Mouse (Mus musculus) cortical plate, adult 2 months (tissue): Measurements from ENCODE around the gene Mrpl20. TPM values are rescaled to one million over a fixed set of nuclear protein-coding genes. Genes with fewer than 3 reads are reported as not detected.

Experiments used
- H3K27ac ChIP-seq: fragments of 200-500 bp; 2 replicates; pipeline ENCODE4 v1.5.1; 2012; ENCODE audit warnings: low read length, control low read depth, inconsistent platforms; ENCODE audit not compliant: insufficient read depth
- H3K4me1 ChIP-seq: fragments of 200-500 bp; 2 replicates; pipeline ENCODE4 v1.6.1; 2011; ENCODE audit warnings: low read length; ENCODE audit not compliant: control insufficient read depth, insufficient read depth
- H3K4me3 ChIP-seq: fragments of 200-500 bp; 2 replicates; pipeline ENCODE4 v1.5.1; 2011; ENCODE audit warnings: mild to moderate bottlenecking, low read length, control low read depth; ENCODE audit not compliant: insufficient read depth
- CTCF ChIP-seq: fragments of 200-500 bp; IDR thresholded peaks from 2 replicates; pipeline ENCODE4 v1.5.1; 2011; ENCODE audit warnings: mild to moderate bottlenecking, control low read depth, low read length; ENCODE audit not compliant: insufficient read depth; ENCODE audit errors: extremely low read depth
- POLR2A ChIP-seq: fragments of 200-500 bp; IDR thresholded peaks from 2 replicates; pipeline ENCODE4 v1.6.1; 2011; ENCODE audit warnings: mild to moderate bottlenecking, low read length, control low read depth; ENCODE audit not compliant: insufficient read depth; ENCODE audit errors: extremely low read depth
- polyA plus RNA-seq: library from polyadenylated mRNA; depleted of rRNA; stranded (reverse); fragments of >200 nt; gene quantifications from 2 replicates; pipeline ENCODE4 v1.2.3, GENCODE M21; 2012

Gene Mrpl20
- polyA plus RNA-seq, 1 experiment: 110 TPM

DNA sequence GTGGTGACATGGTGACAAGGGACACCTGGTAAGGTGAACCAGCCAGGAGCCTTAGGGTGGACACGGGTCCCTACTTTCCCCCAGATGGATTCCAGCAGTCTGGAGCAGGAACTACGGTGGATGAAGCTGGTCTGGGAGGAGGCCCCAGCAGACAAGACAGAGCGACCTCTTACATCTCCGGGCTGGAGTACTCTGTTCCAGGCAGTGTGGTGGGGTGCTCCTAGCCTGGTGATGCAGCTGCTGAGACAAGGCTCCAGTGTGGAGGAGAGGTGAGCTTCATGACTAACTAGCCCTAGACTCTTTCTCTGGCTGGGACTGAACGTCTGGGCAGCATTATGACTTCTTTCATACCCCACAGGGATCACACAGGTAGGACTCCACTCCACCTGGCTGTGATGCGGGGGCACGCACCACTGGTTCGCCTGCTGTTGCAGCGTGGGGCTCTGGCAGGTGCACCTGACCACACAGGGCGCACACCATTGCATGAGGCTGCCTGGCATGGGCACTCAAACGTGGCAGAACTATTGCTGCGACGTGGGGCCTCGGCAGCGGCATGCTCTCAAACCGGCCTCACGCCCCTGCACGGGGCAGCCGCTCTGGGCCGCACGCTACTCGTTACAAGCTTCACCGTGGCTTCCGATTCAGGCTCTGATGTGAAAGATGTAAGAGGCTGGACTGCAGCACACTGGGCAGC, 11.3 kb upstream of the Mrpl20 start:
- H3K4me3 ChIP-seq: no peak overlapping the region
- TF ChIP-seq POLR2A (no peak), CTCF (no peak)
- no peaks in the 10 kb centered on the region for H3K4me1 ChIP-seq
- H3K27ac ChIP-seq: no peak overlapping the region

GRCm38 (mm10) chr4:155793730-155794129, 8.9 kb upstream of the Mrpl20 start:
- H3K4me1 ChIP-seq: no peaks in the 10 kb centered on the region
- TF ChIP-seq POLR2A (no peak), CTCF (no peak)
- no peak overlapping the region for H3K27ac ChIP-seq
- no peak overlapping the region for H3K4me3 ChIP-seq

DNA sequence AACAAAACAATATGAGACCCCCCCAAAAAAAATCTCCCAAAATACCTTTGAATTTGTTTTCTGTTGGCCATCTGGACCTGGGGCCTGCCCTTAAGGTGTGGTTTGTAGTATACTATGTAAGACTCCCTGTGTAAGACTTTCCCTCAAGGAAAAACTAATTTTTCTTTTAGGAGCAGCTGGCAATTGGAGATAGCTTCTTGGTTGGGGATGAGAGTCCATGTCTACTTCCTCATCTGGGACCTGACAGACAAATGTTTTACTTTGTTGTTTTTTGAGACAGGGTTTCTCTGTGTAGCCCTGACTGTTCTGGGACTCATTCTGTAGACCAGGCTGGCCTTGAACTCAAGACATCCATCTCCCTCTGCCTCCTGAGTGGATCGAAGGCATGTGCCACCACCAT, 603 bp upstream of the Mrpl20 start:
- TF ChIP-seq CTCF (no peak), POLR2A (no peak)
- H3K4me1 ChIP-seq: peaks cover 3% of the 10 kb centered on the region; the same call in 1 of the 2 replicates
- H3K4me3 ChIP-seq: no peak overlapping the region
- no peak overlapping the region for H3K27ac ChIP-seq

GRCm38 (mm10) chr4:155803340-155804041, 813 bp downstream of the Mrpl20 start:
- Histone ChIP-seq H3K4me3 (peak overlapping the region; percentile 96), H3K4me1 (peaks cover 3% of the 10 kb centered on the region; the same call in 1 of the 2 replicates), H3K27ac (peak overlapping the region; percentile 43; the same call in 1 of the 2 replicates)
- TF ChIP-seq POLR2A: peak; percentile 51; the same call in 1 of the 2 replicates
- no peak for TF ChIP-seq CTCF

DNA sequence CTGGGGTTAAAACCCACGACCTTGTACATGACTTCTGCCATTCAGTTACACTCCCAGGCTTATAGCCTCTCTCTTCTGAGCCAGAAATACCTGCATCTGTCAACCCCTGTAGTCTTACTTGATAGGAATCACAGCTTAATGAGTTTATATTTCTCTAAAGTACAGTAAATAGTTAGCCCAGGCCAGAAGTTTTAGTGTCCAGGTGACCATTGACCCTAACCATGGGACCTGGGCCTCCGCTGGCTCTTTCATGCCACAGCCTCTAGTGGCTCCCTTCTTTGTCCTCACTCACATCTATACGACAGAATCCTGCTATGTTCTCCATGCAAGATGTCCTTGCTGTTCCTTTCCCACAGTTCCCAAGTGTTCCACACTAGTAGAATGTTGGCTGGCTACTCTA, 5.2 kb downstream of the Mrpl20 start:
- Histone ChIP-seq H3K4me1 (peaks cover 3% of the 10 kb centered on the region; the same call in 1 of the 2 replicates), H3K4me3 (no peak overlapping the region), H3K27ac (no peak overlapping the region)
- TF ChIP-seq POLR2A: no peak

GRCm38 (mm10) chr4:155811929-155812664, 9.4 kb downstream of the Mrpl20 start, which contains the start of gene Ccnl2:
Gene Ccnl2 (plus strand): TSS chr4:155812489.
- TF ChIP-seq POLR2A: 0 out of 2 replicates have a peak, but pooled peaks have one; percentile 9
- TF ChIP-seq CTCF: no peak
- Histone ChIP-seq H3K4me3 (peak within 1 kb of the TSS; percentile 90), H3K27ac (peak within 1 kb of the TSS; percentile 90), H3K4me1 (peaks cover 4% of the 10 kb centered on the region)

GRCm38 (mm10) chr4:155812665-155813181, 10.0 kb downstream of the Mrpl20 start:
- peaks cover 4% of the 10 kb centered on the region for H3K4me1 ChIP-seq
- peak overlapping the region; percentile 90 for H3K4me3 ChIP-seq
- TF ChIP-seq CTCF (no peak), POLR2A (no peak)
- H3K27ac ChIP-seq: peak overlapping the region; percentile 90

- peaks cover 4% of the 10 kb centered on the region for H3K4me1 ChIP-seq
- H3K27ac ChIP-seq: no peak overlapping the region
- TF ChIP-seq POLR2A (no peak), CTCF (no peak)
- no peak overlapping the region for H3K4me3 ChIP-seq
These were observed 14.9 kb downstream of the Mrpl20 start for GRCm38 (mm10) chr4:155817533-155817932.

- Histone ChIP-seq H3K4me1 (peaks cover 1% of the 10 kb centered on the region; the same call in 1 of the 2 replicates), H3K27ac (no peak overlapping the region)
- no peak for TF ChIP-seq CTCF
- TF ChIP-seq POLR2A: no peak
These were observed 18.3 kb downstream of the Mrpl20 start for GRCm38 (mm10) chr4:155821025-155821424.

More at GRCm38 (mm10) chr4:155821025-155821424, 18.3 kb downstream of the Mrpl20 start:
- H3K4me3 ChIP-seq: no peak overlapping the region
